Mouse (Mus musculus) cerebellum, postnatal 14 days (tissue): ENCODE measurements around the gene Lgr5.

ENCODE experiments used
- DNase-seq, 2 experiments: peaks; one replicate each; pipeline ENCODE4 v3.0.0; 2021; ENCODE audit warnings: mixed read lengths in 2 of 2

Gene Lgr5

DNA sequence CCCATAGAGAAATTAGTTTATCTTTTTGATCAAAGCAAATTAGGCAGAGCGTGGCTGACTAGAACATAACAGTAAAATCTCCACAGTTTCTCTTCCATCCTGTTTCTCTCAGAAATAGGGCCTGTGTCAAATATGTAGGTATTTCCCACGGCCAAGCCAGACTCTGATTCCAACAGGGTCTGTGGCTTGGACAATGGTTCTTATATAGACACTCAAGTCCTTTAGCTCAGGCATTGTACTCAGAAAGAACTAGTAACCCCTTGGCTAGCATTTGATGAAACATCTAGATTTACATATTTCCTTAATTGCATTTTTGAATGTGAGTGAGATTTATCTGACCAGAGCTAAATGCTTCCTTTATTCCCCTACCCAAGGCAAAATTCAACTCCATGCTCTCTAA is 17.0 kb downstream of the Lgr5 start:
- DNase-seq = no peak

DNA sequence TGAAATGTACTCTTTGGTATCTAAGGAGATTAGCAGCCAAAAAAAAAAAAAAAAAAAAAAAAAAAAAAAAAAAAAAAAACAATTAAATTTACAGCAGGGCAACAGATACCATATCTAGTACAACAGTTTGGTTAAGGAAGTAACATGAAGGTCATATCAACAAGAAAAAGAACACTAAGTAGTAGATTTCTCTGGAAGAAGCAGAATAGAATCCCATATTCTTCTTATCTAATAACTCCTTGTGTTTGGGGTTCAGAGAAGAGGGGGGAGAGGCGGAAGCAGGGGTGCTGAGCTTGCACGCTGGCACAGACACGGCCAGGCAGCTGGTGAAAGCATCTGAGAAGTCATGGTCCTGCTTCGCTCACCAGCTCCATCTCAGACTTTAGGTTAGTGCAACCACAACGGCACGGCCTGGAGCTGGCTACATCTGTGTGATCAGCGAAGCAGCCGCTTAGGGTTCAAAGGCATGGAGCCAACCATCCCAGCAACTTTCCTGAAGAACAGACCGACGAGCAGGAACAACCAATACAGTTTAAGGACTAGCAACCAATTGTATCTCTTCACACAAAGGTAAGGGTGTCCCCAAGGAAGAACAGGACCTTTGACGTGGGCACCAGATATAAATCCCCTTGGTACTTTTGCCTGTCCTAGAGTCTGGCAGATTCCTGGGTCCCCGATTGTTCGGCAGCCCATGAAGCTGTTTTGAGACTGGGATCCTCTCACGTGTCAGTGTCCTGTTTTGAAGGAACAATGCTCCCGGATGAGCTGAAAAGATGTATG is 17.7 kb downstream of the Lgr5 start, which contains the start of gene A930009A15Rik:
TSS of gene A930009A15Rik (plus strand) at position 275 of the 780 bp plus-strand sequence.
- no peak for DNase-seq

DNA sequence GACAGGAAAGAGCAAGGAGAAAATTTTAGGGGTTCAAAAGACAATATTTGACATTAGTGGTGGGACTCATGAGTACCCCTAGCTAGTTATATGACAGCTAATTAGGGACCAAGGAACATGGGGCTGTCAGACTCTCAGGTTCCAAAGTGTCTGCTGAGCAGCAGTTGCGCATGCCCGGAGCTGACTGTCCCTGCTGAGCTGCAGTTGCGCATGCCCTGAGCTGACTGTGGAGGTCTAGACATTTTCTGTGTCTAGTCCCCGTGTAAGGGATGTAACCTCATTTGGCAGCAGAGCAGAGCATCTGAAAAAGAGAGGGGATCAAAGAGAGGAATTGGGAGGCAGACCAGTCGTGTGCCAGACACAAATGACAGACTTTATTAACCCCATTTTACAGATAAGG is 23.6 kb downstream of the Lgr5 start:
- peak; percentile 62 to 64 for DNase-seq

DNA sequence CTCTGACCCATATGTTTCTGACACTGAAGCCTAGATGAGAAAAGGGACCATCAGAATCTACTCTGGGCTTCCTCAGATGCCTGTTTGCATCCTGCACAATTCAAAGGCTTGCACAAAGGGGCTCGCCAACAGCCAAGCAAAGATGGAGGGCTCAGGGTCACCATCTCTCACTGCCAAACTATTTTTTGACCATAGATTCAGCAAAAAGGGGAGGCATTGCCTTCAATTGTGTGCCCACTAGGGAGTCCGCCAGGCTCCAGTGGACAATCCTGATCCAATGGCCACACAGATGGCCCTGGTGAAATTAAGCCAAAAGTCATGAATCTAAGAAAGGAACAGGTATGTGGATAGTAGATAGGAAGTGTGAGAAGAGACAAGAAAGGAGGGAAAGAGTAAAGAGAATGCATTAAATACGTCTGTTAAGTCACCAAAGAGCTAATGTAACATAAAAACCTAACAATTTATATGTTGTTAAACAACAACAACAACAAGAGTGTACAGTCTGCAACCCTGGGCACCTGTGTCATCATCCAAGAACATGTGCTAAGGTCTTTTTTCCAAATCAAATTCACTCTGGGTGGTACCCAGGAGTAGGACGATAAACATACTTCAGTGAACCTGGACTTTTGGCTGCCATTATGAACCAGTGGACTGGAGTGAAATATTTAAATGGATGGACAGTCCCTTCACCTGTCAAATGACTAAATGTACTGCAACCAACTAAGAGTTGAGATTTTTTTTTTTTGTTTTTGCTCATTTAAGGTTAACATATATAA is 24.5 kb downstream of the Lgr5 start:
- peak; percentile 65 to 81 for DNase-seq

DNA sequence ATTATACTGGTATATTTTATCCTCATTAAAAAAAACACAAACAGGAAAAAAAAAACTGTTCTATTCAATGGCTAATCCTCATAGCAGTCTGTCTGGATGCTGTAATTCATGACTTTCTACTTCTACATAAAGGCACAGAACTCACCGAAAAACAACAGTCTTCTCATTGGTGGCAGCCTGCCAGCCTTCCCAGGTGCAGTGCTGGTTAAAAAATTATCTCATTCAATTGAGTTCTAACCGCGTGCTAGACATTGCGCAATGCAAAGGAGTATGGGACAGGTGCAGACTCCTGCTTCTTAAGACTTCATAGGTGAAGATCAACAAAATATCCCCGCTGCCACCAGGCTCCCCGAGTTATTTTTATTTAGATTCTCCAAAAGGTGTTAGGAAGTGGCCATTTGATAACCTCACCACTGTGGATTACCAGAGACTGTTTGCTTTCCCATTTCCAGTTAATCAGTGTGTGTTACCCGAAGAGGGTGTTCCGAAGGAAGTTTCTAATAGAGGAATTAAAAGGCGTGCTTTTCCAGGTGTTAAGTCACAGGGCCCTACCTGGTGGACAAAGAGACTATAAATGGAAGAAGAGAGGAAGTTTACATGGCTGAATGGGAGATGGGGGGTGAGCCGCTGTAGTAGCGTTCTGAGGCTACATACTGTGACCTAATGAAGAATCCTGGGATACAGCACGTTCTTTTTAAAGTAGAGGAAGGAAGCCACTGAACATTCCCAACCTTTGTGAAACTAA is 26.3 kb downstream of the Lgr5 start:
- peak; percentile 64 to 75 for DNase-seq

DNA sequence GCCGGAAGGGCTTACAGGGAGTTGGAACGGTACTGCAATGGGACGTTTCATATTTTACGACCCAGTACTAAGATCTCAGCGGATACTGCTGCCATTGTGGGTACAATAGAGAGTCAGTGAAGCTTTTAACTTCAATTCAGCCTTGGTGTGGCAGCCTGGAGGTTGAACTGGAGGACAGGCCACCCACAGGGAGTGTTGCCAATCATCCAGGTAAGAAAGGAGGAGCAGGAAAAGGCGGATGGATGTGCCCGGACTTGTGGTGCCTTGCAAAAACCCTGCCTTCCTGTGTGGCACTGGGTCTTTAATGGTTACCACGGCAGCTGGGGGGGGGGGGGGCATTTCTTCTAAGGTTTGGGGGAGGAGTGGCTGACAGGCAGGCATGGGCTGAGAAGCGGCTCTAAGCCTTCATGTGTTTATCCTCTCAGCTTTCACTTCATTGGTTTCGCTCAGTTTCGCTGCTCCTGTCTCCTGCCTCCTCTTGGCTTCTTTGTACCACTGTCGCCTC is 30.8 kb downstream of the Lgr5 start:
- no peak for DNase-seq

DNA sequence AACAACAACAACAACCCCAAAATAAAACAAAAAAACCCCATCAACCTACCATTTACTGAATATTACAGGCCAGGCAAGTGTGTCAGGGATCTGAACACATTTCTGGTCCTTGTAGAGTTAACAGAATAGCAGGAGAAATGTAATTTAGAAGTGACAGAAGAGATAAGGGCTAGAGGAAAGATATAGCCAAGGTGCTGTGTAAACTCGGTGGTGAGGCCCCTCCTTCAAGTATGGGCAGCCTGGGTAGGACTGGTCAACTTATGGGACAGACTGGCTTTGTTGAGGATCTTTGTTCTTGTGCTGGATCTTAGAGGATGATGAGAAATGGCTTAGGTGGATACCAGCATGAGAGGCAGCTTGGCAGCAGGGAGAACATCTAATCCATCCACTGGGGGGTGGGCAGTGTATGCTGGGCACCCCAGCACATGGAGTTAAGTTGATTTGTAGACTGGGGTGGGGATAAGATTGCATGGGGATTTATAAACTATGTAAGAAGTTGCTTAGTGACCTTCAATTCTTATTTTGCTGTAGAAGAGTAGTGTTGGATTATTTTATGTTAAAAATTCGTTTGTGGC is 32.3 kb downstream of the Lgr5 start:
- no peak for DNase-seq

DNA sequence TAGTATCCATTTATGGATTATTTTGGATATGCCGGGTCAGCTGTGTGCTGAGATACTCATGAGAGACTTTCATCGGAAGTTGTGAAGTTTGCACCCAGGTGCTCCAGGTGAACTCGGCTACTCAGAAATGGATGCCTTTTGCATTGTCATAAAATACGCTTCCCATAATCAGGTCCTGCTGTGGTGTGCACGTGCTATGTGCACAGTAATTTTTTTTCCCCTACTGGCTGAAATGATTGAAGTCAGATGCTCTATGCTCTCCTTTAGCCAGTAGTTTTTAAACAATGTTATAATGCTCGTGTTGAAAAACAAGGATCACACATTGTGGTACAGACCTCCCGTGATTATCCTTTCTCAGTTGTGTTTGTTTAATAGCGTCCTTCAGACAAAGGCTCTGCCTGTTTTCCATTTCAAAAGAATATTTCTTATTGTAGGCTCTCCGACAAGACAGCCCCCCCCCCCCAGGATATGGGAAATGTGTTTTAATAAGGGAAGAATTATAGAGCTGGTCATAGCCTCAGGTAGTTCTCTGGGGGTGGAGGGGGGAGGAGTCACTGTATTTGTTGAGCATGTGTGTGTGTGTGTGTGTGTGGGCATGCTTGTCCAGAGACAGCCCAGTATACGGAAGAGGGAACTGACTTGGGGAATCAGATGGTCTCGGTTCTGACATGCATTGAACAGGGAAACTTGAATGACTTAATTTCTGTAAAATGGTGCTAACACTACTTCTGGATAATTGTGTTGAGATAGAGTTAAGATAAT is 34.0 kb downstream of the Lgr5 start:
- DNase-seq = no peak

DNA sequence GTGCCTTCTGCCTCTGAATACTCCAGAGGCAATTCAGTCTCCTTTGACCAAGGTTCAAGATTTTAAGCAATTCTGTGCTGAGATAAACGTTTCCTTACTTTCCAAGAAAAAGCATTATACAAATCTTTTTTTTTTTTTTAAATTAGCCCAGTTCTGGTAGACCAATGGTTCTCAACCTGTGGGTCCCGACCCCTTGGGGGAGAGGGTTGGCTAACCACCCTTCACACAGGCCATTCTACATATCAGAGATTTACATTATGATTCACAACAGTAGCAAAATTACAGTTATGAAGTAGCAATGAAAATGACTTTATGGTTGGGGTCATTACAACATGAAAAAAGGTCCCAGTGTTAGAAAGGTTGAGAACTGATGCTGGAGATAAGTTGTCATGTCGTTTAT is 36.5 kb downstream of the Lgr5 start:
- no peak for DNase-seq

DNA sequence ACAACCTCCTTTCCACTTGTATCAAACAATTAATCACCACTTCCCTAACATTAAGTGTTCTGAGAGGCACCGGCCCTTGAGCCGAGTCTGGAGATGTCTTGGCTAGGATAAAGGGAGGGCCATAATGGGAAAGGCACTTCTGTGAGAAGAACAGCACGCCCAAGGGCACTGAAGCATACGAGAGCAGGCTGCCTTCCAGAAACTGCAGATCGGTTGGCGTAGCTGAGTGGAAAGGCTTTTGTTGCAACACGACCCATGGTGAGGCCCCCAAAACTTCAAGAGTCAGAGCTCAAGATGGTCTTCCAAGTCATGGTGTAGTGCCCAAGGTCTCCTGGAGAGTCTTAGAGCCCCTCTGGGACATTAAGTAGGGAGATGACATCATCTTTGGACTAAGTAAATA is 37.3 kb downstream of the Lgr5 start:
- DNase-seq = peak; percentile 83 to 85

DNA sequence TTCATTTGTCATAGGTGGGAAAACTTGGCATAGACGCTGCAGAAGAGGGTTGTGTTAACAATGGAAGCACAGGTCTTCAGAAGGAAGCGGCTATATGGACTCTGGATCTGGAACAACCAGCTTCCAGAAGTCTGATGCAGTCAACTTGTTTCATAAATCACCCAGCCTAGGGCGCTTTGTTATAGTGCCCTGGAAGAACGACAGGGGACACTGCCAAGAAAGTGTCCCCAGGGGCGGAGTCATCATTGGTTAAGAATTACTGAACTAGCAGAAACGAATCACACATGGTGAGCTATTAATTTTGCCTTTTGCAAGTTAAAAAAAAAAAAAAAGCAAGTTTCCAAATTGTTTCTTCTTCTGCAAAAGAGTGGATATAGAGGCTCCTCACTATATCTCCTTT is 44.7 kb downstream of the Lgr5 start:
- DNase-seq = no peak

DNA sequence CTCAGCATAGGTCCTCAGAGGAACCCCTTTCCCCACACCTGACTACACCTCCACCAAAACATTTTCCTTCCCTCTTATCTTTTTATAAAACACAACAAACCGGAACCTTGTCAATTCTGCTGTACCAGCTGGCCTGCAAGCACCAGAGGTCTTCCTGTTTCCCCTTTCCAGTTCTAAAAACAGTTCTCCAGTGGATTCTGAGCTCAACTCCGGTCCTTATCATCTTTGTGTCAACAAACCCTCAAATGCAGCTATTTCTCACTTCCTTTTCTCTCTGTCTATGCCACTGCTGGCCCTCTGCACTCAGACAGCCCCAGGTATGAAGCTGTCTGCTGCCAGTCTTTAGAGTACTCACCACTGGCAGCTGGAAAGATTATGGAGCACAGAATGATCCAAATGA is 56.8 kb downstream of the Lgr5 start:
- no peak for DNase-seq

DNA sequence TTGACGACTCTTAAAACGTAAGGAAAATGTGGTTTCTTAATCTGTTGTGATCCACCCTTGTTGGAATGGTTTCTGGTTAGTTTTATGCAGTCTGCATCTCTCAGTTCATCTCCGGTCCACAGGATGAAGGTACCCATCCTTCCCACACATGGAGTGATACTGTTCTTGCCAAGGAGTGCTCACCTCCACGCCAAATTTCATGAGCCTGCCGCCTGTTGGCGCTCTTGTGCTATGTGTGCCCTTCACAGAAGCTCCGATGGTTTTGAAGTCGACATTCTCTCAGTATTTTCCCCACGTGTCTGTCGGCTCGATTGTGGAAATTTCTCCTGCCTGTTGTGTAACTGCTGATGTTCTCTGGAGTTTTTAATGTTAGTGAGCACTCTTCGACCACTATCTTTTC is 57.8 kb downstream of the Lgr5 start:
- peak; percentile 54 for DNase-seq

DNA sequence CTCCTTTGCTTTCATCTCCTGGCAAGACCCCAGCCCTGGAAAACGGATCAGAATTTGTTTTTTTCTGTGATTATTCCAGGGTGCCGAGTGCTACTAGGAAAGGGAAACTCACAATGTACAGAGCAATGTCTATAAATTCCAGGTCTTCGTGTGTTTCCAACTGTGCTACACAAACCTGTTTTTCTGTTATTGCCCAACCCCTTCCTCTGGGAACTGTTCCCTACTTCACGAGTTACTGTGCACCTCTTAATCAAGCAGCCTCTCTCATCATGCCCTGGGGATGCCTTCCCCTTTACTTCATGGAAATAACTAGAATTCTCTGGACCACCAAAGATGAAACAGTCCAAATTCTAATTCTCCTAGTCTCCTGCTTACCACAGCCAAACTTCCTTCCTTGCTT is 58.7 kb downstream of the Lgr5 start:
- DNase-seq = no peak

DNA sequence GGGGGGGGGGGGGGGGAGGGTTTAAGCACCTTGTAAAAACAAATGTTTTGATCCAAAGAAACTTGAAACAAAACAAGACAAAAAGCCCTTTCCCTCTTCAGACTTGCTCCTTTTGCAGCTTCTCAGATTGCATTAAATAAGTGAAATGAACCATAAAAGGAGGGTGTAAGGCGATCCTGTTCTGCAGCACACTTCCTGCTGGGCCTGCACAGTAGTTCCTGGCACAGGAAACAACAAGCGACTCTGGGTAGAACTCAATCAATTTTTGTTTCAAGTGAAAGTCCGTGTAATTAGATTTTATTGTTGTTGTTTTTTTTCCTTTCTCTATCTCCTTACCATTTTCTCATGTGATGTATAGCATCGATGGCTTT is 66.5 kb downstream of the Lgr5 start:
- no peak for DNase-seq

DNA sequence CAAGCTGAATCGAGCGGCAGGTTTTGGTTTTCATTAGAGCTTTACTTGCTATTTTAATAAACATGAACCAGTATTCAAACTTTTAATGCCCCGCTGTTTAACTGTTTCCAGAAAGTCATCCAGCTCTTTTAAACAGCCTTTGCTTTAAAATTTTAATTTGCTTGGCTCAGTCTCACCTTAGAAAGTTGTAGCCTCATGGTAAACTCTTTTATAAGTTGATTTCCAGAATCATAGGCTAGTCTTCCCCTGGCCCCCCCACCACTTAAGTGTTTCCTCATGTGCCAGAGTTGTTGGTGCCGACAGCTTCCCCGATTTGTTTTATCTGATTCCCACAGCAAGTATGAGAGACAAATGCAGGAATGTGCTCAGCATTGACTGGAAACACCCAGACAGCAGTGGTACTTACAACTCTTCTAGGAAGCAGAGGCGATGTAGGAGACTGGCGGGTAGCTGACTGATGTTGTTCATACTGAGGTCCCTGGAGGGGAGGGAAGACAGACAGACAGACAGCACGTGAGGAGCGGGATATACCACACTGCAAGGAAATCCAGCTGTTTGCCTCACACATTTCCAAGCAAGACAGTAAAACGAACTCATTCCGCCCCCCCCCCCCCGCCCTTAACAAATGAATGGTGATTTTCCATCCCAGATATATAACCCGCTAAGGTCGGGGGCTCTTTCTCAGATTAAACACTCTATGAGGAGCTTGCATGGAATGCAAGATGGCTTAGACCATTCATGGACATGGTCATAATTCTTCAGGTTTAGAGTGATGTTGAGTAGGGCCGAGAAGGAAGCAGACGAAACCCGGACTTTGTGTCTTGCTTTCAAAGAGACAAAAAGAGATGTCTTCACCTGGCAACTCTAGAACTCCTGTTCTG is 67.1 kb downstream of the Lgr5 start:
- DNase-seq = no peak

DNA sequence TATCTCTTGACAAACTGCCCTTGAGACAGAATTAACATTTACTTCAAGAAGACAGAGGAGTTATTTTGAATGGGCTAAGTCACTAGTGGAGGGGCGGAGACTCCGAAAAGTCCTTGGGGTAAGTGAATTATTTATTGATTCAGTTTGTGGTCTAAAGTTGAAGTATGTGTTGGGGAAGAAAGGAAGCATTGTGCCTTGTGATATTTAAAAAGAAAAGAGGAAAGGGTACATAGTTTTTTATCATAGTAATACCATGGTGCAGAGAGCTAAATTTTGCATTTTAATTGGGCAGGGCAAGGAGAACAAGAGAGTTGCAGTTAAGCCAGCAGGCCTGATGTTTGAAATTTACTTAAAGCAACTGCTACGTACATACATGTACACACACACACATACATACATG is 68.7 kb downstream of the Lgr5 start:
- no peak for DNase-seq

DNA sequence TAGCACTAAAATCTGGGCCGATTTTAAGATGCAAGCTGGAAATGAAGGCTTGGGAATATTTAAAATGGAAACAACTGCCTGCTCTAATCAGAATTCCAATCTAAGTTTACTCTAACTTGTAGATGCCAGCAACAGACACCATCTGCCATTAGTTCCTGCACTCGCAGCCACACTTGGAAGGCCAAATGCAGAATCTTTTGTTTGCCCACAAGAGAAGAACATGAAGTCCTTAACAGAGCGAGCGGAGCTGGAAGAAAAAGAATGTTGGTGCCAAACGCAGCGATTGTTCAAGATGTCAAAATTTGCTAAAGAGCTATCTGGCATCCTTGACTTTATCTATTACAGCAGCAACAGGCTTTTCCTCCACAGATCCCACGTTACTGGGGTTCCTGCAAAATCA is 72.1 kb downstream of the Lgr5 start:
- DNase-seq = no peak

DNA sequence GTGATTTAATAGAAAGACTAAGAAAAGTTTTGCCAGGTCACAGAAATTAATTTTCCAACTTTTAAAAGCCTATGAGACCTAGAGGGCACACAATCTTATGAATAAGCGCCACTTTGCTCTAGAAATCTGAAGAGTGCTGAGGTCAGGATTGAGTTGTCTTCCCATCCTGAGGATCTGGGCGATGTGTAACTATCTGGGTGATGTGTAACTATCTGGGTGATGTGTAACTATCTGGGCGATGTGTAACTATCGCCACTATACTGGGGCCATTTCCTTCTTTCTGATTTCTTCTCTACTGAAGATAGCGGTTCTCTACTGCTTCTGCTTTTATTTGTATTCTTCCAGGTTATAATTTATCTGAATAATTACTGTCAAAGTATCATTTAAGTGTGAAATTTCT is 76.6 kb downstream of the Lgr5 start:
- DNase-seq = no peak

DNA sequence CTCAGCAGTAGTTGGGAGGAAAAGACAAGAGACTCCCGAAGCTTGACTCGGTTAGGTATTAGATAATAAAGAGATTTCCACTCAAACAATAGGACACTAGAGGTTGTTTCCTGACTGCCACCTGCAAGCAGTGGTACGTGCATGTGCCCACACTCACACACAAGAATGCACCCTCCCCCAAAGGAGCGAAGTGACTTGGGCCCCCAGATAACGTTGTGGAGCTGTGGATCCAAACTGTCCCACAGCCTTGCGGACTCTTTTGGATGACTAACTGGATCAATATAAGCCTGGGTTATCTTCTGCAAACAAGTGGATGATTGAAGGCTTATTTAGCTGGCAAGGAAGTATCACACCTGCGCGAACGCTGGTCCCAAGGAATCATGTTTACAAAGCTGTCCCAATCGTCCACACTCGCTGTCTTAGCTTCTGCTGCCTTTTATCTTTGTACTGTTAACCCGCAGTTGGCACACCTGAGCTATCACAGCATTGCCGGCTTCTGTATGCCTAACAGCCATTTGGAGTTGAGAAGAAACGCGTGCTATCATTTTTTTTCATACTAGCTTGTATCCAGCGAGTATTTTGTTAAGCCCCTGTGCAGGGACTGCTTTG is 81.8 kb downstream of the Lgr5 start:
- DNase-seq = no peak

DNA sequence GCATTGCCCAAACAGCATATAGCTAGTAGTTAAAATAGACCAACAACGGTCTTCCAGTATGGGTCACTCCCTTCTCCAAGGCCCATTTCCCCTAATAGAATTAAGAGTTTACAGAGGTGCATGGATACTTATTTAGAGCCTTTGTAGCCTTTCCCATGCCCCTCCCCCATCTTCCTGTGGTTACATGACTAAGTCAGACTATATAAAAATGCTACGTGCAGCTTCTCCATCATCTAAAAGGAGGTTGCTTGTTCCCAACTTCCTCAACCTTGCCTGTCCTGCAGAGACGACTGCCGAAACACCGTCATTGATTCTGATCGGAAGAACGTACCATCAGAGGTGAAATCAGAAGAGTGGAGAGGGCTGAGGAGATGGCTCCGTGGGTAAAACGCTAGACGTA is 82.4 kb downstream of the Lgr5 start:
- no peak for DNase-seq
